Mouse (Mus musculus) hindbrain, embryonic 11.5 days (tissue): ENCODE results near the gene Myt1. TPM values are rescaled to one million over a fixed set of nuclear protein-coding genes. Genes with fewer than 3 reads are reported as not detected.
"Not testable (repeated sequence)": the region's sequence is repeated elsewhere in the genome, so short reads cannot be mapped to it uniquely, and the experiment has no call there.

ENCODE experiments used
- ATAC-seq: fragments of 200-750 bp; cut with Nextera tagmentation; 2 replicates; pipeline ENCODE4 v1.8.0; 2017; ENCODE audit warnings: mild to moderate bottlenecking, moderate TSS enrichment, moderate library complexity; ENCODE audit not compliant: low FRiP score
- DNase-seq: peaks from one replicate; pipeline ENCODE4 v3.0.0-alpha.2; 2015; ENCODE audit warnings: low spot score
- H3K27ac ChIP-seq: fragments of 300-500 bp; sonication (generic); 2 replicates; pipeline ENCODE4 v1.5.1; 2014; ENCODE audit warnings: mild to moderate bottlenecking, low read depth, low read length
- H3K27me3 ChIP-seq: fragments of 300-500 bp; sonication (generic); 2 replicates; pipeline ENCODE4 v1.6.1; 2014; ENCODE audit warnings: mild to moderate bottlenecking, low read length, moderate library complexity, mixed read lengths; ENCODE audit not compliant: control insufficient read depth, insufficient read depth
- H3K36me3 ChIP-seq: fragments of 300-500 bp; sonication (generic); 2 replicates; pipeline ENCODE4 v1.6.1; 2014; ENCODE audit warnings: mild to moderate bottlenecking, low read length, moderate library complexity, mixed read lengths; ENCODE audit not compliant: control insufficient read depth, insufficient read depth
- H3K4me1 ChIP-seq: fragments of 300-500 bp; sonication (generic); replicated peaks from 2 replicates; pipeline ENCODE4 v1.6.1; 2014; ENCODE audit warnings: low read length, mixed read lengths; ENCODE audit not compliant: control insufficient read depth, insufficient read depth
- H3K4me2 ChIP-seq: fragments of 300-500 bp; sonication (generic); replicated peaks from 2 replicates; pipeline ENCODE4 v1.6.1; 2014; ENCODE audit warnings: mild to moderate bottlenecking, low read depth, low read length
- H3K4me3 ChIP-seq: fragments of 300-500 bp; sonication (generic); 2 replicates; pipeline ENCODE4 v1.5.1; 2014; ENCODE audit warnings: low read depth, low read length
- H3K9ac ChIP-seq: fragments of 300-500 bp; sonication (generic); 2 replicates; pipeline ENCODE4 v1.6.1; 2014; ENCODE audit warnings: low read depth, low read length
- H3K9me3 ChIP-seq: fragments of 300-500 bp; sonication (generic); 2 replicates; pipeline ENCODE4 v1.6.1; 2016; ENCODE audit warnings: low read length; ENCODE audit not compliant: control insufficient read depth
- WGBS: fragments of 180-500 bp; shearing (Covaris S2); extraction: QIAGEN DNeasy Blood & Tissue Kit; methylation state at CpG from one replicate; pipeline ENCODE4 v1.1.7; 2014; 5-methylcytosine and 5-hydroxymethylcytosine counted together
- polyA plus RNA-seq: library from polyadenylated mRNA; unstranded; fragments of >200 nt; fragmentation: Nextera tagmentation; extraction: Ambion mirVana; gene quantifications from 2 replicates; pipeline ENCODE4 v1.2.1, GENCODE M21; 2014

Myt1 gene
- polyA plus RNA-seq, 1 experiment from 2014 or later = 38.7 TPM

DNA sequence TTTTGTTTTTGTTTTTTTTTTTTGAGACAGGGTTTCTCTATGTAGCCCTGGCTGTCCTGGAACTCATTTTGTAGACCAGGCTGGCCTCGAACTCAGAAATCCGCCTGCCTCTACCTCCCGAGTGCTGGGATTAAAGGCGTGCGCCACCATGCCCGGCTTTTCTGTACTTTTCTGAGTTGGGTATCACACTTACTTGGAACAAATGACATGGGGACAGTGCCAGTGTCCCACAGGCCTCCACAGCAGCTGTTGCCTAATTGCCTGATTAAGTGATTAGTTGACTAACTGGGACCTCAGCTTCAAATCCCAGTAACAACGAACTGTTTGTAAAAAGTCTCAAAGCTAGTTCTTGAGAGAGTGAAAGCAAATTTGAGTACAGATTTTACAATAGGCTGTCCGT, 30.1 kb downstream of the Myt1 start:
- H3K4me3 ChIP-seq, DNase-seq, H3K27me3 ChIP-seq, H3K4me2 ChIP-seq, H3K27ac ChIP-seq, H3K9ac ChIP-seq, H3K4me1 ChIP-seq, ATAC-seq, H3K36me3 ChIP-seq, H3K9me3 ChIP-seq: not testable (repeated sequence)
- 90% methylated on average over 8 of the region's 8 CpGs for WGBS

GRCm38 (mm10) chr2:181795641-181796130, 32.6 kb downstream of the Myt1 start:
- H3K27me3 ChIP-seq = no peaks in the 10 kb centered on the region
- no peak for ATAC-seq
- H3K4me2 ChIP-seq = no peak overlapping the region
- H3K4me3 ChIP-seq = no peak overlapping the region
- no peak overlapping the region for H3K27ac ChIP-seq
- H3K36me3 ChIP-seq = no peaks in the 10 kb centered on the region
- no peak overlapping the region for H3K9ac ChIP-seq
- DNase-seq = no peak
- no peaks in the 10 kb centered on the region for H3K4me1 ChIP-seq
- H3K9me3 ChIP-seq = no peaks in the 10 kb centered on the region
- 59% methylated on average over 3 of the region's 3 CpGs for WGBS

- Histone ChIP-seq H3K4me3 (no peak overlapping the region), H3K9ac (no peak overlapping the region), H3K4me2 (no peak overlapping the region), H3K9me3 (no peaks in the 10 kb centered on the region), H3K36me3 (no peaks in the 10 kb centered on the region), H3K27ac (no peak overlapping the region), H3K27me3 (no peaks in the 10 kb centered on the region), H3K4me1 (no peaks in the 10 kb centered on the region)
- DNase-seq (no peak), ATAC-seq (no peak)
- WGBS = 82% methylated on average over 8 of the region's 8 CpGs
Observed at GRCm38 (mm10) chr2:181797672-181798071, 34.5 kb downstream of the Myt1 start.

DNA sequence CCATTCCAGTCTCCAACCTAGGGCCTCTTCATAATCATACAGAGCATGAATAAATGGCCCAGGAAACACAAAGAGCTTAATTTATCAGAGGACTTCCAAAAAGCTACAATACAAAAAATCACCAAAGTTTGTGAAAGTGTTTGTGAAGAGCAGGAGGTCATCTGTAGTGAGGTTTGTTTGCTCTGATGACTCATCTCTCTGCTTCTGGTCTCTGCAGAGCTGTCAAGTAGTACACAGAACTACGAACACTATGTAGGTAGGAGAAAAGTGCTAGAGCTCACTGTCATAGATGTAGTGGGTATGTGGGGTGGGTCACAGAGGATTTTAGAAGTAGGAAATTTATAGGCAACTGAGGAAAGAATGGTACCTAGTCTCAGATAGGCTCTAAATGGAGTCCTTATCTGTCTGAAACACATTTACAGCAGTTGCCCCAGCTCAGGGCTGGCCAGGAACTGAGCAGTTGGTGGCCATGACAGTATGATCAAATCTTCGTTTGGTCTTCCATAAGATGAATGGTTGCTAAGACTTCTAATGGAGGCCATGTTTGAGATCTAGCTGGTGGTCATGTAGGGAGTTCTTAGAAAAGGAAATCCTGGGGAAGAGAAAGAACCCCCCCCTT, 66.0 kb downstream of the Myt1 start:
- WGBS = 71% methylated on average over 2 of the region's 2 CpGs
- no peaks in the 10 kb centered on the region for H3K4me1 ChIP-seq
- no peaks in the 10 kb centered on the region; the same call in 1 of the 2 replicates for H3K36me3 ChIP-seq
- ATAC-seq = no peak
- no peak overlapping the region for H3K9ac ChIP-seq
- no peaks in the 10 kb centered on the region for H3K9me3 ChIP-seq
- no peak for DNase-seq
- no peak overlapping the region for H3K27ac ChIP-seq
- H3K27me3 ChIP-seq = no peaks in the 10 kb centered on the region
- no peak overlapping the region for H3K4me3 ChIP-seq
- H3K4me2 ChIP-seq = no peak overlapping the region

DNA sequence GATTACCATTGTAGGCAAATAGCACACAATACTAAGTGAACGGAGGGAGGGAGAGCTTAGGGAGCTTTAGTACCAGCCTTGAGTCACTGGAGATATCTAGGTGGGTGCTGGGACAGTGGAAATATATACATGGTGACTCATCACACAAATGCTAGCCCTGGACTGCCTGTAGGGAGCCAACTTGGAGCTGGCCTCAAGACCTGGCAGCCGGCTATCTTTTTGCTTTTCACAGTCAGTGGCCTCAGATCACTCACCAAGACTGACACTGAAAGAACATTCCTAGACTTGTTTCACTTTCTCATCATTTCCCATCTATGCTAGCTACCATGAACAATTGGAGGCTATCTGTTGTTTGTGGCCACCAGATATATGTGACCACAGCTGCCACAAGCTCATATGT, 69.6 kb downstream of the Myt1 start:
- Histone ChIP-seq H3K9me3 (no peaks in the 10 kb centered on the region), H3K27me3 (no peaks in the 10 kb centered on the region), H3K36me3 (no peaks in the 10 kb centered on the region), H3K4me2 (no peak overlapping the region), H3K4me1 (no peaks in the 10 kb centered on the region), H3K4me3 (no peak overlapping the region), H3K9ac (no peak overlapping the region), H3K27ac (no peak overlapping the region)
- no peak for DNase-seq
- WGBS = 77% methylated on average over 2 of the region's 2 CpGs
- no peak for ATAC-seq

DNA sequence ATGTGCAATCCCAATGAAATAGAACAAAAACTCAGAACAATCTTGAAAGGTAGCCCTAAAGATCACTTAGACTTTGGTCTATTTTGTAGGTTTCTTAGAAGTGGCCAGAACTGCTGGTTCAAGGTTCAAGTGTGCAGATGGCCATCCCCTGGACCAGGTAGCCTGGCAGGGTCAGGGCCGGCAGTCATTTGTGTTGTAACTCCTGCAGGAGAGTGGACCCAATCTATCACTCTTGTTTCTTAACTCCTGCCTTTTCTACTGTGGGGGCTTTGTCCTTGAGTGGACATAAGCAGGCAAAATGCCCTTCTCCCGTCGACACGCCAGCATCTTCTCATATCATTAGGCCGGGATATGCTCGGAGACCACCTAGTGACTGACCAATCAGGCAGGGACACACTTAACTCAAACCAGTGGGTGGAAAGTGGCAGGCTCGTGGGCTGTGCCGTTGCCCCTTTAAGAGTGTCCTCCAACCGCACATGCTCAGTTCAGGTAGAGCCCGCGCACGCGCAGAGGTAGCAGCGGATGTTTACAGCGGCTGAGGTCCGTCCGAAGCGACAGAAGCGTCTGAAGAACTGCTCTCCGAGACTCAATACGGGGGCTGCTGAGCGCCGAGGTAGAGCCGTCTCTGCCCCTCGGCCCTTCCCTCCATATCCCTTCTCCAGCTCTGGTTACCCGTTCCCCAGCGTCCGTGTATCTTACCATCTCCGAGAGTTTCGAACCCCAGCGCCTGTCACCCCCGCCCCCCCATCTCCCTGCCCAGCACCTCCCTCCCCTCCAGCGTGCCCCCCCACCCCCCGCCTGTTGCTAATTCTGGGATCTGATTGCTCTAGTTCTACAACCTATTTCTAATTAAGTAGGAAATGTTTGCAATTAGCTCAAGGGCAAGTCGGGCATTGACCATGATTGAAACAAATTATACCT, 74.5 kb downstream of the Myt1 start, which contains the start of gene Pcmtd2:
Gene Pcmtd2, plus strand, starts transcription at position 483 of the 921 bp plus-strand sequence.
- no peaks in the 10 kb centered on the region for H3K27me3 ChIP-seq
- 2% methylated on average over 35 of the region's 35 CpGs for WGBS
- no peaks in the 10 kb centered on the region for H3K4me1 ChIP-seq
- peak within 1 kb of the TSS; percentile 63 for H3K4me2 ChIP-seq
- ATAC-seq (peak; percentile 98), DNase-seq (peak; percentile 96)
- H3K9me3 ChIP-seq = no peaks in the 10 kb centered on the region
- H3K27ac ChIP-seq = peak within 1 kb of the TSS; percentile 73
- no peaks in the 10 kb centered on the region for H3K36me3 ChIP-seq
- peak within 1 kb of the TSS; percentile 73 for H3K4me3 ChIP-seq
- H3K9ac ChIP-seq = peak within 1 kb of the TSS; percentile 85

GRCm38 (mm10) chr2:181838293-181838680, 75.2 kb downstream of the Myt1 start:
- WGBS = 3% methylated on average over 3 of the region's 3 CpGs
- Histone ChIP-seq H3K9me3 (no peaks in the 10 kb centered on the region), H3K4me3 (peak overlapping the region; percentile 73), H3K27ac (peak overlapping the region; percentile 73; the same call in 1 of the 2 replicates), H3K27me3 (no peaks in the 10 kb centered on the region), H3K4me2 (peak overlapping the region; percentile 63), H3K4me1 (no peaks in the 10 kb centered on the region), H3K9ac (peak overlapping the region; percentile 85), H3K36me3 (no peaks in the 10 kb centered on the region)
- ATAC-seq = peak; percentile 39
- DNase-seq = peak; percentile 29

DNA sequence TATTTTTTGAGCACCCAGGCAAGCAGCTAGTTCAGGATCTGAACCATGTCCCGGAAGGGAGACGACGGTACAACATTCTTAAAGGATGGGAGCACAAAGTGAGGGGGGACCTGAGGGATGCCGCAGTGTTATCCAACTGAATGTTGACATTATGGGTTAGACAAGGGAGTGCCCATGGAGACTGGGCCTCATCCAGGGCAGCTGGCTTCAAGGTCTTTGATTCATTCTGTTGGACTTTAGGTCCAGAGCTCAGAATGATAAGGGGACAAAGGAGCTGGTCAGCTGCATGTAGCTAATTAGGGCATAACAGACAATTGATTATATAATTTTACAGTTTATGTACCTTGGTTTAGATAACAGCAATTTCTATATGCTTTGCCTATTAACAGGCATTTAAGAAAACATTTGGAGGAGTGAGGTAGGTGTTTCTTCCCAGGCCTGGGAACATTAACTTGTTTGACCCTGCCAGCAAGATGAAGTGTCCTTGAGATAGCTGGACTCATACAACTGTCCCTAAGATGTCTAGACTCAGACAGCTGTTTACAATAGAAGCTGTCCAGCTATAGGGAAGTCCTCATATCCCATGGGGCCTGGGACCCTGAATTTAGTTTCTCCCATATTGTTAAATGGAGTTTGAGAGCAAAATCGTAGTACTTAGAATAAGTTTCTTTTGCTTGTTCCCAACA, 82.7 kb downstream of the Myt1 start:
- H3K36me3 ChIP-seq = peaks cover 2% of the 10 kb centered on the region; the same call in 1 of the 2 replicates
- H3K27me3 ChIP-seq = no peaks in the 10 kb centered on the region
- H3K4me1 ChIP-seq = no peaks in the 10 kb centered on the region
- 84% methylated on average over 5 of the region's 5 CpGs for WGBS
- ATAC-seq (no peak), DNase-seq (no peak)
- H3K9ac ChIP-seq = no peak overlapping the region
- no peaks in the 10 kb centered on the region for H3K9me3 ChIP-seq
- H3K4me3 ChIP-seq = no peak overlapping the region
- no peak overlapping the region for H3K4me2 ChIP-seq
- no peak overlapping the region for H3K27ac ChIP-seq
